Mouse (Mus musculus): ENCODE results near the gene Rcc2. TPM values are rescaled to one million over a fixed set of nuclear protein-coding genes. Genes with fewer than 3 reads are reported as not detected.

The Rcc2 gene
- polyA plus RNA-seq (2016; fragmentation: Nextera tagmentation; extraction: Ambion mirVana): 99.9 and 106 TPM in 2 replicates

DNA sequence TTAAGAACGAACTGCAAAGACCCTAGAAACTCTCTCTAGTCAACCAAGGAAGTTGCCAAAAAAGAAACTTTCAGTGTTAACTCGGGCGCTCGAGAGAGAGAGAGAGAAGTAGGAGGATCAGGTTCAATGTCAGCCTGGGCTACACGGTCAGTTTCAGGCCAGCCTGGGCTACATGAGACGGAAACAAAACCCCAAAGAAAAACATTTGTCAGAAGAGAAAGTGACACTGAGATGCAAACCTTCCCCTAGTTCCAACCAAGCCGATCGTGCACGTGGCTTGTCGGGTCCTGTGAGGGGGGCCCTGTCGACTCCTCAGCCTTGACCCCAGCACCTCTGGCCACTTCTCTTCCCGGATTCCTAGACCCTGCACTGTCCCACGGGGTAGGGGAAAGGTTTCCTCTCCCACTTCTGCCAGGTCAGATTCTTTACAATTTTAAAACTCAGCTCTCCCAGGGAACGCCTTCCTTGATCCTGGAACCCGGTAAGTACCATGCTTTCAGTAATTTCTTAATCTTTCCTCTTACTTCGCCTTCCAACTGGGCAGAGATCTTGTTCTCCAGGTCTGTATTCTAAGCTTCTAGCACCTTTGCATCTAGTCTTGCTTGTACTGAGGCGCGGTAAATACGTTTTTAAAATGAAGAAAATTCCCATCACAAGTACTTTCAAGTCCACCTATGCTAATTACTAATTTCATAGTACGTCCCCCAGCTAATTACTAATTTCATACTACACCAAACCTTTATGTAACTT lies at the start of gene Rcc2:
Rcc2 (plus strand) TSS at position 273 of the 750 bp plus-strand sequence.
- Histone ChIP-seq H3K27me3 (replicated peaks) (peaks cover 21% of the 10 kb centered on the region), H3K4me3 (peak within 1 kb of the TSS; percentile 94), H3K36me3 (peaks cover 17% of the 10 kb centered on the region; the same call in 1 of the 2 replicates), H3K9ac (peak within 1 kb of the TSS; percentile 97), H3K4me1 (peaks cover 34% of the 10 kb centered on the region), H3K4me2 (replicated peaks) (peak within 1 kb of the TSS; percentile 84), H3K9me3 (no peaks in the 10 kb centered on the region), H3K27ac (peak within 1 kb of the TSS; percentile 98)
- no peak for ATAC-seq (ENCODE audit: low FRiP score, low read depth)
- 8% methylated on average over 20 of the region's 20 CpGs for WGBS

- no peak for ATAC-seq (ENCODE audit: low FRiP score, low read depth)
- H3K27me3 ChIP-seq (replicated peaks): no peaks in the 10 kb centered on the region
- no peak overlapping the region for H3K4me2 ChIP-seq (replicated peaks)
- H3K9ac ChIP-seq: no peak overlapping the region
- no peak overlapping the region for H3K27ac ChIP-seq
- peaks cover 35% of the 10 kb centered on the region for H3K4me1 ChIP-seq
- no peak overlapping the region for H3K4me3 ChIP-seq
- WGBS: 54% methylated on average over 14 of the region's 14 CpGs
- no peaks in the 10 kb centered on the region for H3K36me3 ChIP-seq
- H3K9me3 ChIP-seq: no peaks in the 10 kb centered on the region
Measured at GRCm38 (mm10) chr4:140653835-140654583, 46.3 kb upstream of the Rcc2 start.

- 79% methylated on average over 8 of the region's 8 CpGs for WGBS
- Histone ChIP-seq H3K4me2 (replicated peaks) (no peak overlapping the region), H3K4me1 (peaks cover 33% of the 10 kb centered on the region), H3K4me3 (no peak overlapping the region), H3K9ac (no peak overlapping the region), H3K27ac (no peak overlapping the region), H3K27me3 (replicated peaks) (no peaks in the 10 kb centered on the region), H3K36me3 (no peaks in the 10 kb centered on the region), H3K9me3 (no peaks in the 10 kb centered on the region)
- no peak for ATAC-seq (ENCODE audit: low FRiP score, low read depth)
Measured at GRCm38 (mm10) chr4:140654798-140655197, 45.5 kb upstream of the Rcc2 start.

DNA sequence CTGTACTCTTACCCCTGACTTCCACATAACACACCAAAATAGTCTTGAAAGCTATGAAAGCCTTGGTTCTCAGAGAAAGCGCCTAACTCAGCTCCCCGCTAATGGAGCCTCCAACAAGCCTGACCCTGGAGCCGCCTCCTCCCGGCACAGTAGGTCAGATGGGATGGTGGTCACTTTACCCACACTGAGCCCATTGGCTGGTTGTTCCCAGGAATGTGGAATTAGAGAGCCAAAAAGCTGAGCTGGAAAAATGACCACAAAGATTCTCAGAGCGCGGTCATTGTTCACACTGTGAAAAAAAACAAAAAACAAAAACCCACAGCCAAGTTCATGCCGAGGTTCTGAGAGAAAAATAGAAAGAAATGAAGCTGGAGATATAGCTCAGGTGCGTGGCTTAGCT lies 43.8 kb upstream of the Rcc2 start:
- H3K9ac ChIP-seq: no peak overlapping the region
- H3K27me3 ChIP-seq (replicated peaks): no peaks in the 10 kb centered on the region
- peaks cover 36% of the 10 kb centered on the region for H3K4me1 ChIP-seq
- no peak overlapping the region for H3K4me3 ChIP-seq
- 66% methylated on average over 8 of the region's 8 CpGs for WGBS
- no peaks in the 10 kb centered on the region for H3K36me3 ChIP-seq
- no peak overlapping the region for H3K27ac ChIP-seq
- H3K9me3 ChIP-seq: no peaks in the 10 kb centered on the region
- H3K4me2 ChIP-seq (replicated peaks): no peak overlapping the region
- no peak for ATAC-seq (ENCODE audit: low FRiP score, low read depth)

DNA sequence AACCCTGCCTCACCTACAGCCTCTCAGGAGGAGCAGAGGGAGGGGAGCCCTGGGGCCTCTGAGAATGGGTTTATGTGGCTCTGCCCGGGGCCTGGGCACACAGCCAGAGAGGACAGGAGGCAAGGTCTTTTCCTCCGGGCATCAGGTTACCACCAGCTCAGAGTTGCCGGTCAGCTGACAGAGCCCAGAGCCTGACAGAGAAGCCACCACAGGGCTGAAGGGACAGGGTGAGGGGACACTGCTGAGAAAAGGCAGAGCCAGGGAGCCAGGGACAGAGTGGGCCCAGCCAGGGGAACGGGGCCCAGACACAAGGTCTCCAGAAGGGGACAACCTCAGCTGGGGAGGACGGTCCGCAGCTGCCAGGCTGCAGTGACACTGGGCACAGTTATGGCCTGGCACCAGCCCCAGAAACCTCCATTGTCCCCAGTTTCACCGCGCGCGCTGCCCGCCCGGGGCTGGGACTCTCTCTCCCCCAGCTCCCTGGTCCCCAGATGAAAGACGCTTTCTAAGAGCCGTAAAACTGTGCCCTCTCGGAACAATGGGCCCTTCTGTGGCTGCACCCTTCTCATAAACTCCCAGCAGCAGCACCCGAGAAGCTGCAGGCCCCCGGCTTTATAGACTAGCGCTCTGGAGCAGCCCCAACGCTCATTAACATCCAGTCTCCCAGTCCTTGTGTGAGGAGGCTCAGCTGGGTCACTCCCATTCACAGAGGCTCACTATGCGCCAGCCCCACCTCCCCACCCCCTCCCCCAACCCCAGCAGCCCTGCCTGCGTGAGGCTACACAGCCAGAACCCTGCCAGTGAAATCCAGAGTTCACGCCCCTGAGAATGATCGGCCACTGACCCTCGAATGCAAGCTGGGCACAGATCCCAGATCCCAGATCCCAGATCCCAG lies 42.4 kb upstream of the Rcc2 start:
- Histone ChIP-seq H3K27ac (peak overlapping the region; percentile 84), H3K9me3 (no peaks in the 10 kb centered on the region), H3K4me1 (peaks cover 48% of the 10 kb centered on the region), H3K4me3 (no peak overlapping the region), H3K36me3 (no peaks in the 10 kb centered on the region), H3K9ac (peak overlapping the region; percentile 26; the same call in 1 of the 2 replicates), H3K4me2 (replicated peaks) (peak overlapping the region; percentile 30), H3K27me3 (replicated peaks) (no peaks in the 10 kb centered on the region)
- peak; percentile 93 for ATAC-seq (ENCODE audit: low FRiP score, low read depth)
- WGBS: 2% methylated on average over 24 of the region's 24 CpGs

GRCm38 (mm10) chr4:140661406-140662022 lies 38.8 kb upstream of the Rcc2 start:
- Histone ChIP-seq H3K4me2 (replicated peaks) (no peak overlapping the region), H3K27me3 (replicated peaks) (no peaks in the 10 kb centered on the region), H3K27ac (no peak overlapping the region), H3K4me1 (peaks cover 43% of the 10 kb centered on the region), H3K36me3 (no peaks in the 10 kb centered on the region), H3K4me3 (no peak overlapping the region), H3K9ac (no peak overlapping the region), H3K9me3 (no peaks in the 10 kb centered on the region)
- WGBS: 76% methylated on average over 18 of the region's 18 CpGs
- no peak for ATAC-seq (ENCODE audit: low FRiP score, low read depth)

GRCm38 (mm10) chr4:140662453-140662852 lies 37.9 kb upstream of the Rcc2 start:
- Histone ChIP-seq H3K27me3 (replicated peaks) (no peaks in the 10 kb centered on the region), H3K9ac (0 out of 2 replicates have a peak overlapping the region, but pooled peaks have one; percentile 29), H3K4me1 (peaks cover 35% of the 10 kb centered on the region), H3K4me2 (replicated peaks) (no peak overlapping the region), H3K27ac (no peak overlapping the region), H3K36me3 (no peaks in the 10 kb centered on the region), H3K9me3 (no peaks in the 10 kb centered on the region), H3K4me3 (no peak overlapping the region)
- 40% methylated on average over 7 of the region's 7 CpGs for WGBS
- no peak for ATAC-seq (ENCODE audit: low FRiP score, low read depth)

GRCm38 (mm10) chr4:140662882-140663585 lies 37.3 kb upstream of the Rcc2 start:
- Histone ChIP-seq H3K36me3 (no peaks in the 10 kb centered on the region), H3K9me3 (no peaks in the 10 kb centered on the region), H3K9ac (0 out of 2 replicates have a peak overlapping the region, but pooled peaks have one; percentile 29), H3K4me1 (peaks cover 30% of the 10 kb centered on the region), H3K4me3 (no peak overlapping the region), H3K27ac (no peak overlapping the region), H3K4me2 (replicated peaks) (no peak overlapping the region), H3K27me3 (replicated peaks) (no peaks in the 10 kb centered on the region)
- ATAC-seq (ENCODE audit: low FRiP score, low read depth): no peak
- 43% methylated on average over 10 of the region's 10 CpGs for WGBS

- Histone ChIP-seq H3K4me1 (peaks cover 14% of the 10 kb centered on the region), H3K4me3 (no peak overlapping the region), H3K9me3 (no peaks in the 10 kb centered on the region), H3K9ac (no peak overlapping the region), H3K36me3 (no peaks in the 10 kb centered on the region), H3K27ac (no peak overlapping the region), H3K27me3 (replicated peaks) (no peaks in the 10 kb centered on the region), H3K4me2 (replicated peaks) (no peak overlapping the region)
- no peak for ATAC-seq (ENCODE audit: low FRiP score, low read depth)
- 76% methylated on average over 7 of the region's 7 CpGs for WGBS
Measured at GRCm38 (mm10) chr4:140665053-140665452, 35.3 kb upstream of the Rcc2 start.

- no peaks in the 10 kb centered on the region for H3K9me3 ChIP-seq
- peaks cover 14% of the 10 kb centered on the region for H3K4me1 ChIP-seq
- H3K27me3 ChIP-seq (replicated peaks): no peaks in the 10 kb centered on the region
- H3K9ac ChIP-seq: no peak within 1 kb of the TSS
- ATAC-seq (ENCODE audit: low FRiP score, low read depth): no peak
- H3K36me3 ChIP-seq: no peaks in the 10 kb centered on the region
- H3K4me3 ChIP-seq: no peak within 1 kb of the TSS
- 70% methylated on average over 11 of the region's 11 CpGs for WGBS
- H3K4me2 ChIP-seq (replicated peaks): no peak within 1 kb of the TSS
- no peak within 1 kb of the TSS for H3K27ac ChIP-seq
Measured at GRCm38 (mm10) chr4:140665760-140666159, 34.6 kb upstream of the Rcc2 start, which contains the start of gene Arhgef10l. Gene Arhgef10l (minus strand): TSS chr4:140666012.

DNA sequence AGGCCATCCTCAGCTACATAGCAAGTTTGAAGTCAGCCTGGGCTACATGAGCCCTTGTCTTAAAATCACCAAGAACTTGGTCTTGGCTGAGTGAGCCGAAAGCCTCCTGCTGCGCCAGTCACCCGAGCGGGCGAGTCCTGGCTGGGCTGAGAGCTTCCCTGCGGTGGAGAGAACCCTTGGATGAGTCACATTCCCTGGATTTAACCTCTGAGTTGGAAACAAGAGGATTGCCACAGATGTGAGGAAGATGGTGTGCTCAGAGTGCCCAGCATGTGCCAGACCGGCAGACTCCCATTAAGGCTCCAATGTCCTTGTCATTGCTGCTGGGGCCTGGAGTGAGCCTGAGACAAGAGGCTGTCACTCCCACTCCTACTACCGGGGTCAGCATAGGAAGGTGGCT lies 32.5 kb upstream of the Rcc2 start:
- Histone ChIP-seq H3K27me3 (replicated peaks) (no peaks in the 10 kb centered on the region), H3K4me2 (replicated peaks) (no peak overlapping the region), H3K9me3 (no peaks in the 10 kb centered on the region), H3K36me3 (no peaks in the 10 kb centered on the region), H3K4me1 (peaks cover under 1% of the 10 kb centered on the region), H3K4me3 (no peak overlapping the region), H3K9ac (no peak overlapping the region), H3K27ac (no peak overlapping the region)
- ATAC-seq (ENCODE audit: low FRiP score, low read depth): no peak
- 92% methylated on average over 8 of the region's 8 CpGs for WGBS
